Mouse (Mus musculus) heart, postnatal 36 days (tissue): ENCODE data around the gene Dnajb5. TPM values are rescaled to one million over a fixed set of nuclear protein-coding genes. Genes with fewer than 3 reads are reported as not detected.

Experiments
- DNase-seq, 2 experiments: peaks; one replicate each; pipeline ENCODE4 v3.0.0; 2021 to 2022
- intact Hi-C: fragments of 180-260 bp; cut with DNase I; formaldehyde crosslinking; loops from one replicate; pipeline ENCODE4 v1.15.1; 2025
- total RNA-seq, 2 experiments: library from RNA; stranded (reverse); gene quantifications; 2 replicates each; pipeline ENCODE4 v1.2.3; 2021

Dnajb5 gene
- 10 to 100 TPM; 70.6 to 92.4 TPM for total RNA-seq

DNA sequence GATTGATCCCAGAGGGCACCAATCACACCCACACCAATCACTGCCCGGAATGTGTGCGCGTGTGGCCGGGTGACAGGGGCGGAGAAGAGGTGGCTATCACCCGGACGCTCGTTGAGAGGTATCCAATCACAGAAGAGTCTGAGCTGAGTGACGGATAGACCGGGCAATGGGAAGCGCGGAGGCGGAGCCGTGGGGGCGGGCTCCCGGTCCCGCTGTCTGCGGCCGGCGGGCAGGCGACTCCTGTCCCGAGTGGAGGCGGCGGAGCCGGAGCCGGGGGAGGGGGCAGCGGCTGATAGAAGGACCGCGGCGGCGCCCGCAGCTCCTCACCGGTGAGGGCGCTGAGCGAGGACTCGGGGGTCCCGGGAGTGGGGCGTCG, at the start of gene Dnajb5:
Gene Dnajb5 (plus strand): TSS at position 139 of the 376 bp plus-strand sequence.
- DNase-seq = peak; percentile 99
- intact Hi-C loops = no loop called here

DNA sequence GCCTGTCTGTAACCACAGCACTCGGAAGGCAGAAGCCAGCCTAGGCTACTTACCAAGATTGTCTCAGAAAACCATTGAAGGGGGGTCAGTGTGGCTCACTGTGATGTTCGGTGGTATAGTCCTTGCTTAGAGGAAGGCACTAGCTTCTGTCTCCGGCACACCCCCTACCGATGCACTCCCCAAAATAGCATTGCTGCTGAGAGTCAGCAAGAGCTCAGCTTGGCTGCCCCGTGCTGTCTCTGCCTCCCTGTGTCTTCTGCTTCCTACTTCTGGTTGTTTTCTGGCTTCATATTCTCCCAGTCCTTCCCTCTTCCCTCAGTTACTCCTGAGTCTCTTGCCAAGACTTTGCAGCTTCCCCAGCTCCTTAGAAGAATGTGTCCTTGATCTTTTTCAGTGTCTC, 48.7 kb upstream of the Dnajb5 start:
- intact Hi-C loops = no loop called here
- DNase-seq = no peak

DNA sequence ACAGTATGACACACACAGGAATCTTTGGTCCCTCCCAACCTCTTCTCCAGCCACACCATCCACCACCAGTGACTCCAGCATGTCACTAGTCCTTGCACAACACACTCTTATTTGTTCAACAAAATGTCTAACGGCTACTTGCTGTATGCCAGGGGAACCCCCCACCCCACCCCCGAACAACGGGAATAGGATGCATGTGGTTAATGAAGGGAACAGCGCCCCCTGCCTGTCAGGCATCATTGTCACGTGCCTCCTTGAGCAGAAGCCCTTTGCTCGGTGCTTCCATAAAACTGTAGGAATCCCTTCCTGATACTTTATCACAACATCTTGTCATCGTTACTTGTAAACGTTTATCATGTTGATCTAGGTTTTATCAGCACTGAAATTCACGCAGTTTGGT, 47.4 kb upstream of the Dnajb5 start:
- DNase-seq = no peak
- intact Hi-C loops = no loop called here

DNA sequence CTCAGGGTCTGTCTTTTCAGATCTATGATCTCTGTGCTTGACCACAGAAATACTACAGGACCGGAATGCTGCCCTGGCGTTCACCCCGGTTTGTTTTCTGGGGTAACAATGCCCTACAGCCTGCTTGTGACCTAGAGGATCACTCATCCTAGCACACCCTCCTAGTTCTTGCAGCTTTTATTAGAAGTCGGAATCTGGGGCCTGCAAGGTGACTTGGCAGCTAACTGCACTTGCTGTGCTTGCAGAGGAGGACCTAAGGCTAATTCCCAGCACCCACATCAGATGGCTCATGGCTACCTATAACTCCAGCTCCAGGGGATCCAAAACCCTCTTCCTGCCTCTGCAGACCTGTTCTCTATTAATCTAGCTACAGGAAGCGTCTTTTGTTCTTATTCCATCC, 46.9 kb upstream of the Dnajb5 start:
- intact Hi-C loops = no loop called here
- no peak for DNase-seq

GRCm38 (mm10) chr4:42903942-42904341, 45.7 kb upstream of the Dnajb5 start:
- DNase-seq = no peak
- intact Hi-C loops = no loop called here

DNA sequence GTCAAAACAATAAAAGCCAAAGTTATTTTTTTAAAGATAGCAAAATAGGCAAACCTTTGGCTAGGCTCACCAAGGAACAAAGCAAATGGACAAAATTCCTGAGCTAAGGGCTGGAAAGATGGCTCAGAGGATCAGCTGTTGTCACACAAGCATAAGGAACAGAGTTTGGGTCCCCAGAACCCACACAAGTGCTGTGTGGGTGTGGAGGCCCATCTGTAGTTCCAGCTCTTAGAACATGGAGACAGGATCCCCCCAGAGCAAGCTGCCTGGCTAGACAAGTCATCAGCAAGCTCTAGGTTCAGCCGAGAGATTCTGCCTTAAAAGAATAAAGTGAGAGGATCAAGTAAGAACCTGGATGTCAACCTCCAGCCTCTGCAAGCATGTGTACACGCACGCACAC, 45.1 kb upstream of the Dnajb5 start:
- DNase-seq = no peak
- intact Hi-C loops = no loop called here

- intact Hi-C loops = no loop called here
These were observed 44.6 kb upstream of the Dnajb5 start for GRCm38 (mm10) chr4:42904966-42905365.

DNA sequence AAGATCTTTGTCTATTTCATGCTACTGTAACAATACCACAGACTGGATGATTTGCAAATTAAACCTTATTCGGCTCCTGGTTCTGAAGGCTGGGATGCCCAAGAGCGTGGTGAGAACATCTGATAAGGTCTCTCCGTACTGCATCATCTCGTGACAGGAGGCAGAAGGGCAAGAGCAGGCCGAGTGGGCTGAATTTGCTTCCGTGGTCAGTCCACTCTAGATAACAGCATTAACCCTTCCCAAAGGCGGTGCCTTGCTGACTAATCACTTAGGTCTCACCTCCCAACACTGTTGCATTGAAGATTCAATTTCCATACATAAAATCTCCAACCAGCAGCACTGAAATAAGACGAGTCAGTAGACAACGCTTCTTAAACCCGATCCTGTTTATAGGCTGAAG, 36.2 kb upstream of the Dnajb5 start:
- intact Hi-C loops = no loop called here

More at GRCm38 (mm10) chr4:42904966-42905365, 44.6 kb upstream of the Dnajb5 start:
- DNase-seq = no peak

DNA sequence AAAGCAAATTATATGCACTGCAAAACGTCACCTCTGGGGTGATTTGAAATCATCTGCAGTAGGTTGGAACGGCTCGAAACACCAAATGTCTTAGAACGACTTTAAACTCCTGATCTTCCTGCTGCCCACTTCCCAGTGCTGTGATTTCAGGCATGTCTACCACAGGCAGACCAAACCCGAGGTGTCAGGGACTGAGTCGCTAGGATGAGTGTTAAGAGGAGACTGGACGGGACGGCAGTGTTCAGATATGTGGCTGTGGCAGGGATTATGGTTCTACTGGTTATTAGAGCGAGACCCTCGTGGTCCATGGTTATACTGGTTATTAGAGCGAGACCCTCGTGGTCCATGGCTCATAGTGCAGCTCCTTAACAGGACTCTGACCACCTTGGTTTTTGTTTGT, 34.3 kb upstream of the Dnajb5 start:
- intact Hi-C loops = no loop called here

More for the DNA sequence above, 36.2 kb upstream of the Dnajb5 start:
- DNase-seq = no peak

DNA sequence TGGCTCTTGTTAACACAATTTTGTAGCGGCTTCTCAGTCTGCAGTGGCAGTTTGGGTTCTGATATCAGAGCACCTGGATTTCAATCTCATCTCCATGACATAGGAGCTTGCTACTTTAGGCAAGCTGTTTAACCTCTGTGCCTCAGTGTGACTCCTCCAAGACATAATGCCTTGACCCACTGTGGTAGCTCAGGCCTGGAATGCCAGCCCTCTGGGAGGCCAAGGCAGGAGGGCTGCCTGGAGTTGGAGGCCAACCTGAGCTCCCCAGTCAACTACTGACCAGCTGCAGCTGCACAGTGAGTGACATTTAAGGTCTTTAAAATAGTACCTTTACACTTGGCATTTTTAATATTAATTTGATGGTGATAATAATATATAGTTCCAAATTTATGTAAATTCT, 33.6 kb upstream of the Dnajb5 start:
- intact Hi-C loops = loop anchor here (2.0 kb wide), 1 partner anchor 29 kb away; no protein-coding TSS in a partner anchor
- DNase-seq = no peak

More for the DNA sequence above, 34.3 kb upstream of the Dnajb5 start:
- no peak for DNase-seq

GRCm38 (mm10) chr4:42916617-42917401, 32.8 kb upstream of the Dnajb5 start, which contains the start of gene Phf24:
Gene Phf24, plus strand, starts transcription at chr4:42916660.
- intact Hi-C loops = loop anchor here (2.0 kb wide), 1 partner anchor 28 kb away; no protein-coding TSS in a partner anchor
- DNase-seq = peak; percentile 27 to 35

DNA sequence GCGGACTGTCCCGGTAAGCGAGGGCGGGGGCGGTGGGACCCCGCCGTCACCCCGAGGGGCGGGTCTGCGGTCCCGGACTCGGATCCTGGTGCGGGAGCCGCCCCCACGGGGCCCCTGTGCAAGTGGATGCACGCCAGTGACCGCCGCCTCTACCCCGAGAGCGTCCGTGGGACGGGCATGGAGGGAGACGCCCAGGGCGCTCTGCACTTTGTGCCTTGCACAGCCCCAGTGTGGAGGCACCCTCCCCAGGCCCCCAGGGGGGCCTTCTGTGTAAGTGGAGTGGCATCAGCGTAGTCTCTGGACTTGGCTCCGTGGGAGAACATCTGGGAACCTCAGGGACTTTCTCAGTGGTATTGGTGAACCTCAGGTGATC, 32.2 kb upstream of the Dnajb5 start:
- intact Hi-C loops = loop anchor here (2.0 kb wide), 1 partner anchor 27 kb away; no protein-coding TSS in a partner anchor
- peak in 1 of 2 experiments; percentile 14 for DNase-seq

GRCm38 (mm10) chr4:42920726-42921125, 28.9 kb upstream of the Dnajb5 start:
- DNase-seq = no peak
- intact Hi-C loops = no loop called here

GRCm38 (mm10) chr4:42921536-42921935, 28.1 kb upstream of the Dnajb5 start:
- intact Hi-C loops = no loop called here
- no peak for DNase-seq

DNA sequence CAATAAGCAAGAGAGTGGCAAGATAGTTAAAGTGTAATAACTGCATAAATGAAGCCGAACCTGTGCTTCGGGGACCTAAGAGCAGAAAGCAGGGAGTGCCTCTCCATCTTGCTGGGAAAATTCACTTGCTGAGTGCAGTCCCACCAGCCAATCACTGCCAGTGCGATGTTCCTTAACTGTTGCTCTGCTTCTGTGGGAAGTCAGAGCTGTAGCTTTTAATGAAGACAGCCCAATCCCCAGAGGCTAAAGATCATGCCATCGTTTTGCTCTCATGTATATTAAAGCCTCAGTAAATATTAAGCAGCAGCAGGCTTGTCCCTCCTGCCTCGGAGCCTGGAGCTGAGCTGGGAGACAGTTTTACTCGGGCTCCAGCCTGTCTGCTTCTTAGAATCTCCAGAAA, 27.6 kb upstream of the Dnajb5 start:
- no peak for DNase-seq
- intact Hi-C loops = no loop called here

- intact Hi-C loops = no loop called here
These were observed 27.2 kb upstream of the Dnajb5 start for GRCm38 (mm10) chr4:42922461-42922860.

GRCm38 (mm10) chr4:42924095-42924710, 25.4 kb upstream of the Dnajb5 start:
- intact Hi-C loops = no loop called here
- DNase-seq = no peak

More at GRCm38 (mm10) chr4:42922461-42922860, 27.2 kb upstream of the Dnajb5 start:
- DNase-seq = no peak

DNA sequence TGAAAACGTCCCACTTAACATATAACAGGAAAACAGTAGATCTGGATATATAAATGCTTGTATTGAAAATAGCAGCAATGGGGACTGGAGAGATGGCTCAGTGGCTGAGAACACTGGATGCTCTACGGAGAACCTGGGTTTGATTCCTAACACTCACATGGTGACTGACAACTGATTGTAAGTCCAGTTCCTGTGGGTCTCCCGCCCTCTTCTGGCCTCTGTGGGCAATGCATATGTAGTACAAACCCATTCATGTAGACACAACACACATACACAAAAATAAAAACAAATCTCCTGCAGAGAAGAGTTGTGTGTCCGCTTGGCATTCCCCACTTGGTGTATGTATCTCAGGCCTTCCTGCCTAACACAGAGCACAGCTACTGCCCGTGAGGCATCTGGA, 21.4 kb upstream of the Dnajb5 start:
- no peak for DNase-seq
- intact Hi-C loops = no loop called here

DNA sequence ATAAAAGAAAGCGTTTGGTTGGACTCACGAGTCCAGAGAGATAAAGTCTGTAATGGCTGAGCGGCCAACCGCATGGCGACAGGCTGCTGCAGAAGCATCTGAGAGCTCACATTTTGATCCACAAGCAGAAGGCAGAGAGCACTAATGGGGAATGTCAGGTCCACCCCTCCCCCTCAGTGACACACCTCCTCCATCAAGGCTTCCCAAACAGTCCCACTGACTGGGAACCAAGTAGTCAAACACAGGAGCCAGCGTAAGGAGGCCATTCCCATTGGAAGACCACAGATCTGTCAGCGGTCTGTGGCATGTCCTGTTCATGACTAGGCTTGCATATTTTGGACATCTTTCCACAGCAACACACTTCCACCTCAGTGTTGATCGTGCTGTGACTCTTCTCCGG, 20.7 kb upstream of the Dnajb5 start:
- intact Hi-C loops = no loop called here
- no peak for DNase-seq

DNA sequence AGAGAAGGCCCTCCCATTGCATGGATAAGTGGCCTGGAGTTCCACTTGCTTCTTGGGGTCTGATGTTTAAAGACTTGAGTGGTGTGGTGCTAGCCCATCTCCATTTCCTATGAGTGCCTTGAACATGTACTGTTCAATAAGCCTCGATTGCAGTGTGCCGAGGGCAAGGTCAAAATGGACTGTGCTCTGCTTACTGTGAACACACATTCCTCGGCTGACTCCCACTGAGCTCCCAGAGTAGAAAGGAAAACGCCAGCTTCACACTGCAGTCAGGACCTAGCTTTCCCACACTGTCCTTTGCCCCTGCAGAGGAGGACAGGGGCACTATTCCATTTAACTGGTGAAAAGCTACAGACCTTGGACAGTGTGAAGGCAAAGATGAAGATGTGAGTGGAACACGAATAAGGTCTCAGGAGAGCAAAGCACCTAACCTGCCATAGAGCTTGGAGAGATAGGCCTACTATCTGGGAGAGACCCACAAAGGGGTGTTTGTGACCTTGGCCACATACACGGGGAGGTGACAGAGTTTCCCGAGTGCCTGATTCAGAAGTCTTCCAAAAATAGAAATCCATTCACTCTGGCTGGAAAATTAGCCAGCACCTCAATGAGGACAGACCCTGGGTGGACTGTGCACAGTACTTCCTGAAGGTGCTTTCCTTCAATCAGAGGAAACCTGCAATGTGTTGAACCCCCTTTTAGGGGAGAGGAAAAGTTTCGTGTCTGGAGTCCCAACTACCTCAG, 17.2 kb upstream of the Dnajb5 start:
- no peak for DNase-seq
- intact Hi-C loops = no loop called here

DNA sequence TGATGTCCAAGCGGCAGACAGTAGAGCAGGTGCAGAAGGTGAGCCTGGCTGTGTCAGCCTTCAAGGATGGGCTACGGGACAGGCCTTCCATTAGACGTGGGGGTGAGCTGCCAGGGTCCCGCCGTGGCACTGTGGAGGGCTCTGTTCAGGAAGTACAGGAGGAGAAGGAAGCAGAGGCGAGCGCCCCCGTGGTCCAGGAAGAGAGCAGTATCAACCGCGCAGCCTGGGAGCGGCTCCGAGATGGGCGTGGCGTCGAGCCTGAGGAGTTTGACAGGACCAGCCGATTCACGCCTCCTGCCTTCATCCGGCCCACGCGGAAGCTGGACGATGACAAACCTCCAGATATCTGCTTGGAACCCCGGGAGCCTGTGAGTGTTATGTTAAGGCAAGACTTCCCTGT, 16.0 kb upstream of the Dnajb5 start:
- intact Hi-C loops = no loop called here
- peak; percentile 61 to 67 for DNase-seq
